Mouse (Mus musculus): Measurements from ENCODE around the gene Hist1h3i. TPM values are rescaled to one million over a fixed set of nuclear protein-coding genes. Genes with fewer than 3 reads are reported as not detected.
"Not testable (repeated sequence)": the region's sequence is repeated elsewhere in the genome, so short reads cannot be mapped to it uniquely, and the experiment has no call there.

The Hist1h3i gene
- total RNA-seq (2022), result 10 to 100 TPM; 45.2 to 52.5 (median 48.0) TPM

DNA sequence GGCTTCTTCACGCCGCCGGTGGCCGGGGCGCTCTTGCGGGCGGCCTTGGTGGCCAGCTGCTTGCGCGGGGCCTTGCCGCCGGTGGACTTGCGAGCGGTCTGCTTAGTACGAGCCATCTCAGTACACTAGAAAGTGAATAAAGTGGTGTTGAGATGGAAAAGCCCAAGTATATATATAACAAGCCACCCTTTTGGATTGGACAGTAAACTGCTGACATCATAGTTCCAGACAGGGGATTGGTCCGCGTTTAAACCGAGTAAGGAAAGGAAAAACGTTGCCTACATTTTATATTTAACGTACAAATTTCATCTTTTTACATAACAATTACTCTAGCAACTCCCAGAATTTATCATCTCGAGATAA is at the start of gene Hist1h3i:
Hist1h3i (minus strand) TSS at position 116 of the 363 bp plus-strand sequence.
- peak; percentile 33 for DNase-seq

DNA sequence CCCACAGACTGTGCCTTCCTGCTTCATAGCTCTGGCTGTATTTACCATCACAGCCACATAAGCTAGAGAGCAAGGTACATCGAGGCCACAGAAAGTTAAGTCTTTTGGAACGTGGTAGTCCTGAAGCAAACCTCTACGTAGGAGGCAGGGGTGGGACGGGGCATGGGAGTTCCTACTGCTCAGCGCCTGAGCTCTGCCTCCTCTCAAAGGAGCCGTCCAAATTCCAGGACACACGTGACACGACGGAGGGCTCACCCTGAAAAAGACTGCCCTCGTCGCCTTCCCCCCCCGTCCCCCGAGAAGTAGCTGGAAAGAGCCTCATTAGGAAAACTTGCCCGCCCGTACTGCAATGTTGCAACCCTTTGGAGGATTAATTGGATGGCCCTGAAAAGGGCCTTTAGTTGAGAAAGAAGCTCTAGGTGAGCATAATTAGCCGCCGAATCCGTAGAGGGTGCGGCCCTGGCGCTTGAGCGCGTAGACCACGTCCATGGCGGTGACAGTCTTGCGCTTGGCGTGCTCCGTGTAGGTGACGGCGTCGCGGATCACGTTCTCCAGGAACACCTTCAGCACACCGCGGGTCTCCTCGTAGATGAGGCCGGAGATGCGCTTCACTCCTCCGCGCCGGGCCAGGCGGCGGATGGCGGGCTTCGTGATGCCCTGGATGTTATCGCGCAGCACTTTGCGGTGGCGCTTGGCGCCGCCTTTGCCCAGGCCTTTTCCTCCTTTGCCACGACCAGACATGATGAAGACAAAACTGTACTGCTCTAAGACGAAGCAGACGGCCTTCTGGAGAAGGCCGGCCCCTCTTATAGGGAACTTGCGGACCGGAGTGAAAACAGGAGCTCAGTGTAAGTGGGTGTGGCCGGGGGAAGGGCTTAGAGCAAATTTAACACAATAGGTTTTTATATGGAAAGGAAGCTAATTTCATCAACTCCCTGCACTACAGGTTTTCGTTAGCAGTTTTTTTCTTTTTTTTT is 48.5 kb upstream of the Hist1h3i start, which contains the start of gene Hist1h4n:
Hist1h4n (minus strand) TSS at position 779 of the 977 bp plus-strand sequence.
- peak; percentile 28 for DNase-seq

GRCm38 (mm10) chr13:21830344-21830743 is 47.2 kb upstream of the Hist1h3i start:
- no peak for DNase-seq

GRCm38 (mm10) chr13:21828511-21828910 is 45.3 kb upstream of the Hist1h3i start:
- no peak for DNase-seq

DNA sequence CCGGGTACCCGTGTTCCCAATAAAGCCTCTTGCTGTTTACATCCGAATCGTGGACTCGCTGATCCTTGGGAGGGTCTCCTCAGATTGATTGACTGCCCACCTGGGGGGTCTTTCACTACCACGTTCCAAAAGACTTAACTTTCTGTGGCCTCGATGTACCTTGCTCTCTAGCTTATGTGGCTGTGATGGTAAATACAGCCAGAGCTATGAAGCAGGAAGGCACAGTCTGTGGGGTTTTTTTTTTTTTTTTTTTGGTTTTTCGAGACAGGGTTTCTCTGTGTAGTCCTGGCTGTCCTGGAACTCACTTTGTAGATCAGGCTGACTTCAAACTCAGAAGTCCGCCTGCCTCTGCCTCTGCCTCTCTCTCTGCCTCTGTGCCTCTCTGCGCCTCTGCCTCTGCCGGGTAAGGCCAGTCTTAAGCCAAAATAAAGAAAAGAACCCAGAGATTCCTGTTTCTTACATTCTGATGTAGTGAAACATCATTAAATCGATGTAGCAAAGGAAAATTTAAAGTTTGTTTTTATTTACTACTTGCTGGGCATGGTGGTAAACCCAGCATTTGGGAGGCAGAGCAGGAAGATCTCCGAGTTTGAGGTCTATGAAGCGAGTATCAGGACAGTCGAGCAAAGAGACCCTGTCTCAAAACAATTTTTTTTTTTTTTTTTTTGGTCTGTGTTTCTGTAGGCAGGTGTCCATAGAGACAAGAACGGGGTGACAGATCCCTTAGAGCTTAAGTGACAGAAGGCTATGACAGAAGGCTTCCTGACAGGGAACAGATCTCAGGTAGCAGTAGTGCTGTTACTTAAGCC is 37.1 kb upstream of the Hist1h3i start:
- DNase-seq, result not testable (repeated sequence)

DNA sequence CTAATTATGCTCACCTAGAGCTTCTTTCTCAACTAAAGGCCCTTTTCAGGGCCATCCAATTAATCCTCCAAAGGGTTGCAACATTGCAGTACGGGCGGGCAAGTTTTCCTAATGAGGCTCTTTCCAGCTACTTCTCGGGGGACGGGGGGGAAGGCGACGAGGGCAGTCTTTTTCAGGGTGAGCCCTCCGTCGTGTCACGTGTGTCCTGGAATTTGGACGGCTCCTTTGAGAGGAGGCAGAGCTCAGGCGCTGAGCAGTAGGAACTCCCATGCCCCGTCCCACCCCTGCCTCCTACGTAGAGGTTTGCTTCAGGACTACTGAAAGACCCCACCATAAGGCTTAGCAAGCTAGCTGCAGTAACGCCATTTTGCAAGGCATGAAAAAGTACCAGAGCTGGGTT is 28.9 kb upstream of the Hist1h3i start:
- DNase-seq, result not testable (repeated sequence)

GRCm38 (mm10) chr13:21811539-21811938 is 28.4 kb upstream of the Hist1h3i start, which contains the start of gene Hist1h4m:
Hist1h4m (plus strand) TSS chr13:21811746.
- peak; percentile 39 for DNase-seq

- not testable (repeated sequence) for DNase-seq
These were observed 27.9 kb upstream of the Hist1h3i start for GRCm38 (mm10) chr13:21811074-21811473.

DNA sequence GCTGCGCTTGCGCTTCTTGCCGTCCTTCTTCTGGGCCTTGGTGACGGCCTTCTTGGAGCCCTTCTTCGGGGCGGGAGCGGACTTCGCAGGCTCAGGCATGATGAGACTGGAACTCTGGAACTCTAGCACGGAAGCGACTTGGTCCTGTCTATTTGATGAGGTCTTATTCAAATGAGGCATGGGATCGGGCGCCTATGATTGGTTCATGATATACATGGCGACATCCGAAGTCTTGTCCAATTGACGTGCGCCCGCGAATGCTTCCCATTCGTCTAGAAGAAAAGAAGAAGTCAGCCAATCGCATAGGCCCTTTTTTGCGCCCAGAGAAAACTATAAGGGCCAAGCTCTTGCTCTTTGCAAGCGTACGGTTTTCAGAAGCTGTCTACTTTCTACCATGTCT is 26.9 kb upstream of the Hist1h3i start, which contains the start of the genes Hist1h2bq and Hist1h2ao:
Hist1h2bq (minus strand) TSS at position 125 of the 400 bp plus-strand sequence.
Hist1h2ao (plus strand) TSS at position 393 of the 400 bp plus-strand sequence.
- DNase-seq, result not testable (repeated sequence)

DNA sequence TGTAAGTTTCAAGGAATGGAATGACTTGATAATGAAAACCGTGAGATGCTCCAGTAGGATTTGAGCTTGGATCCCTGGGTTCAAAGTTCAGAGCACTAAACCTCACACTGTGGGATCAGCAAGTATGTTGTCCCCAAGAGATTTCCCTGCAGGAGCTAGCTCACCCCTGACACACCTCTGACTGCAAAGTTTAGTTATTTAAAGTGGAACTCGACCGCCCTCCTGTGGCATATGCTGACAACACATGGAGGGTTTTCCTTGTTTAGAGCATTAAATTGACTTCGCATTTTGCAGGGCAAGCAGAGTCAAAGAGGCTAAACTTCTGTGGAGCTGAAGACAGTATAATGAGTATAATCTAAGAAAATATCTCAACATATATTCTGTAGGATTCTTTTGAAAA is 19.9 kb upstream of the Hist1h3i start:
- DNase-seq, result not testable (repeated sequence)

DNA sequence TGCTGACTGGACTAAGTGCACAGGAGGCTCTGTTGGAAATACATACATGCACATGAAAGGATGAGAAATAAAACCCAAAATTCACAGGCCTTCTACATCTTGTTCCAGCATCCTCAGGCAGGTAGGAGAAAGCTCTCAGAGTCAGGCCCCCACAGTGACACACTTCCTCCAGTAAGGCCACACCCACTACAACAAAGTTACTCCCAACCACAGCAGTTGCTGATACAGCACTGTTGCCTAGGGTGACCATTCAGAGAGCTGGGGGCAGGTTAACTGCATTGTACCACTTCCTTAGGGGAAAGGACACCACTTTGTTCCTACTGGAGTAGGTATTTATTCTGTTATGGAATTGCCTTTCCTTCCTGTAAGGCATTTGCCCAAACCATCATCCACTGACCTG is 14.0 kb upstream of the Hist1h3i start:
- DNase-seq, result not testable (repeated sequence)

DNA sequence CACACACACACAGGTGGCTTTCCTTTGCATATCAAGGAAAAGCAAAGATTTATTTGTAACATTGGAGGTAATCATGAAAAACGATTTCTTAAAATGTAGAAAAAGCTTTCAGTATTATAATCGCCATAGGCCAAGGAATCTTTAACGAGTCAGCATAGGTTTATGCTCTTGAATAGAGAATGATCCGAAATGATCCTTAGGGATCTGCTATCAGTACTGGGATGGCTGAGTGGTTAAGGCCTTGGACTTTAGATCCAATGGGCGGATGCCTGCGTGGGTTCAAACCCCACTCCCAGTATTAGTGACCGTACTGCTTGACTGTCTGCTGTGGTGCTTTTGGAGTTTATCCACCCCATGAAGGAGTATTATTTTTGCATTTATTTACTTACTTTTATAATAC is 12.4 kb upstream of the Hist1h3i start:
- no peak for DNase-seq

GRCm38 (mm10) chr13:21790601-21791283 is 7.6 kb upstream of the Hist1h3i start:
- DNase-seq, result no peak

- DNase-seq, result no peak
These were observed 6.8 kb upstream of the Hist1h3i start for GRCm38 (mm10) chr13:21789925-21790324.

DNA sequence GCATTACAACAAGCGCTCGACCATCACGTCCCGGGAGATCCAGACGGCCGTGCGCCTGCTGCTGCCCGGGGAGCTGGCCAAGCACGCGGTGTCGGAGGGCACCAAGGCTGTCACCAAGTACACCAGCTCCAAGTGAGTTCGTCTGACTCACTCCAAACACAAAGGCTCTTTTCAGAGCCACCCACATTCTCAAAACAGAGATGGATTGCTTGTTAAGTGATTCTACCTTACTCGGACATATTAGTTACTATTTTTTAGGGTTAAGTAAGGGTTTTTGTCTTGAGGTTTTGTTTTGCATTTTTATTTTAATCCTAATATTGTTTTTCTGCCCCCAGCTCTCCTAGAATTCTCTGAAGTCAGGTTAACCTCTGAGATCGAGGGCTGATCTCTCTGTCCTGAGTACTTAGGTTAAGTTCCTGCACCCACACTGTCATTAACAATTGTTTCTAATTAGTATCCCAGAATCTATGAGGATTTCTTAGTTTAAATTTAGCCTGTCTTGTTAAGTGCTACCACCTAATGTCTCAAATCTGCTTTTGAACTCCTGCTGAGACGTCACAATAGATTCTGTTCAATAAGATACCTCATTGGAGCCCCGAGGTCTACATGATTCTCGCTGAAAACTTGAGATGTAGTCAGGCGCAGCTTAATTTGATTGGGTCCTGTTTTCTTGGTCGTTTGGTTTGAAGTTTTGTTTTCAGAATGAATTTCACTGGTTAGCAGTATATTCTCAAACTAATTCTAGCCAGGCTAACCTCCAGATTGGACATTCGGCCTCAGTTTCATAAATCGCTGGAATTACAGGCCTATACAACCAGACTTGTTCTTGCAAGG is 4.8 kb upstream of the Hist1h3i start:
- no peak for DNase-seq

GRCm38 (mm10) chr13:21786899-21787629 is 3.9 kb upstream of the Hist1h3i start, which contains the start of the genes Hist1h2an and Hist1h2bp:
Hist1h2an (minus strand) TSS chr13:21787218.
Hist1h2bp (plus strand) TSS chr13:21787461.
- DNase-seq, result peak; percentile 89

DNA sequence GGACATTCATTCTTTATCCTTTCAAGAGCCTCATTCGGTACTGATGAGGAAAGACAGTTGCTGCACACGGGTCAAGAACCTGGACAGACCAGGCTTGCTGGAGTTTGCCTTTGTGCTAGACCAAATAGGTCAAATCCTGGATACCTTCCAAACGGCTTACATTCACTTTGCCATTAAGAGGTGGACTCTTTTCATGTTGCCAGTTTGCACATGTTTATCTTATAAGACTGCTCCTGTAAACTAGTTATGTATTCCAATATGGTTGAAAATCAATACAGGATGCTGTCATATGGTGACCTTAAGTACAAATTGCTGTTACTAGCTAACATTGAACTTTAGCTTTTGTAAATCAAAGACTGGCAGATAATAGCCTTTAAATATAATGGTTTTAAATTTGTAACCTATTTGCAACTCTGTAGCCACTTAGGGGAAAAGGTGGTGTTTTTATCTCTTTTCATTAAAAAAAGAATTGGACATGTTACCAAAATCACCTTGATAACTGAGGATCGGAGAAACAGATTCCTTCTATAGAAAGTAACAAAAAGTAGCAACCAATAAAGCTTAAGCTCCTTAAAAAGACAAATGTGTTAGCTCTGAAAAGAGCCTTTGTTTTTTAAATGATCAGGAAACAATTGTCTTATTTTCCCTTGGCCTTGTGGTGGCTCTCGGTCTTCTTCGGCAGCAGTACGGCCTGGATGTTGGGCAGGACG is 3.2 kb upstream of the Hist1h3i start:
- no peak for DNase-seq

DNA sequence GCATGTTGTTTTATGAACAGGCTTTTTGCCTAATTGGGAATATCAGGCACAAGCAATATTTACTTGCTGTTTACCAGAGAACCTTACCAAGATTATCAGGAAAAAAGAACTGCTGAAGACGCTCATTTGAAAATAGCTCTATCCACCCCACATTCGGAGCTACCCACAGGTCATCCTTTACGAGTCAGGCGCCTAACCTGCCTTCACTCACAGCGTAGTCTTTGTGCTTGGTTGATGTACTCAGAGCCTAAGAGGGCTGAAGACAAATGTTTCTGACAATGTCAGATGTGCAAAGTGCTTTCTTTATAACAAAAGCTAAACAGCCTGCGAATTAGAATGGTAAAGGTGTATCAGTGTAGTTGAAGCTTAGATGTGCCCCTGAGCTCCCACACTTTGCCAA is 1.1 kb upstream of the Hist1h3i start:
- DNase-seq, result no peak

- no peak for DNase-seq
These were observed 578 bp upstream of the Hist1h3i start for GRCm38 (mm10) chr13:21783734-21784161.

Data from adrenal gland, adult 8-10 months (tissue).